Mouse (Mus musculus) heart, postnatal 0 days (tissue): ENCODE data around the gene Fzd5. TPM values are rescaled to one million over a fixed set of nuclear protein-coding genes. Genes with fewer than 3 reads are reported as not detected.

Experiments
- ATAC-seq: fragments of 200-750 bp; cut with Nextera tagmentation; 2 replicates; pipeline ENCODE4 v1.8.0; 2017; ENCODE audit warnings: low read depth, moderate number of reproducible peaks, moderate library complexity; ENCODE audit not compliant: insufficient read depth
- DNase-seq: peaks from one replicate; pipeline ENCODE4 v3.0.0-alpha.2; 2016; ENCODE audit warnings: low spot score
- H3K27ac ChIP-seq: fragments of 300-500 bp; sonication (generic); 2 replicates; pipeline ENCODE4 v1.5.1; 2014; ENCODE audit warnings: low read depth, mild to moderate bottlenecking
- H3K27me3 ChIP-seq: fragments of 300-500 bp; sonication (generic); 2 replicates; pipeline ENCODE4 v1.6.1; 2014; ENCODE audit warnings: low read length, mixed read lengths; ENCODE audit not compliant: control insufficient read depth, insufficient read depth
- H3K36me3 ChIP-seq: fragments of 300-500 bp; sonication (generic); replicated peaks from 2 replicates; pipeline ENCODE4 v1.6.1; 2014; ENCODE audit warnings: low read length, mixed read lengths; ENCODE audit not compliant: control insufficient read depth, insufficient read depth
- H3K4me1 ChIP-seq: fragments of 300-500 bp; sonication (generic); 2 replicates; pipeline ENCODE4 v1.6.1; 2014; ENCODE audit warnings: antibody characterized with exemption; ENCODE audit not compliant: control insufficient read depth, insufficient read depth
- H3K4me2 ChIP-seq: fragments of 300-500 bp; sonication (generic); 2 replicates; pipeline ENCODE4 v1.6.1; 2014; ENCODE audit warnings: low read depth, mild to moderate bottlenecking, low read length, moderate library complexity
- H3K4me3 ChIP-seq: fragments of 300-500 bp; sonication (generic); 2 replicates; pipeline ENCODE4 v1.5.1; 2014; ENCODE audit warnings: low read depth, low read length
- H3K9ac ChIP-seq: fragments of 300-500 bp; sonication (generic); replicated peaks from 2 replicates; pipeline ENCODE4 v1.6.1; 2014; ENCODE audit warnings: low read depth, low read length, mixed read lengths
- H3K9me3 ChIP-seq: fragments of 300-500 bp; sonication (generic); replicated peaks from 2 replicates; pipeline ENCODE4 v1.6.1; 2016; ENCODE audit warnings: low read length; ENCODE audit not compliant: control insufficient read depth
- CTCF ChIP-seq: IDR thresholded peaks from 2 replicates; pipeline ENCODE4 v1.5.1; 2016; ENCODE audit warnings: antibody characterized with exemption, control low read depth, low read depth
- EP300 ChIP-seq: IDR thresholded peaks from 2 replicates; pipeline ENCODE4 v1.6.1; 2016; ENCODE audit warnings: antibody characterized with exemption, low read depth
- WGBS: fragments of 180-500 bp; shearing (Covaris S2); extraction: QIAGEN DNeasy Blood & Tissue Kit; methylation state at CpG from one replicate; pipeline ENCODE4 v1.1.7; 2014; 5-methylcytosine and 5-hydroxymethylcytosine counted together
- polyA plus RNA-seq: library from polyadenylated mRNA; unstranded; fragments of >200 nt; fragmentation: Nextera tagmentation; extraction: Ambion mirVana; gene quantifications from 2 replicates; pipeline ENCODE4 v1.2.1, GENCODE M21; 2015
- total RNA-seq: library from RNA; depleted of rRNA; stranded (reverse); fragments of >200 nt; gene quantifications from 2 replicates; pipeline ENCODE4 v1.2.3, GENCODE M21; 2014; ENCODE audit warnings: low replicate concordance

Gene Fzd5
- total and polyA plus RNA-seq, 2 experiments from 2014 or later, result 1.4 to 6.0 TPM

GRCm38 (mm10) chr1:64761646-64762045 lies 24.1 kb upstream of the Fzd5 start:
- DNase-seq, result no peak
- WGBS, result 53% methylated on average over 4 of the region's 4 CpGs
- no peak overlapping the region for H3K4me2 ChIP-seq
- no peak overlapping the region for H3K9ac ChIP-seq
- H3K4me3 ChIP-seq, result no peak overlapping the region
- H3K27me3 ChIP-seq, result no peaks in the 10 kb centered on the region
- H3K9me3 ChIP-seq, result no peaks in the 10 kb centered on the region
- H3K36me3 ChIP-seq, result no peaks in the 10 kb centered on the region
- no peak overlapping the region for H3K27ac ChIP-seq
- no peak for TF ChIP-seq CTCF
- no peak for TF ChIP-seq EP300
- no peak for ATAC-seq
- 0 out of 2 replicates have a peak, but pooled peaks cover under 1% of the 10 kb centered on the region for H3K4me1 ChIP-seq

DNA sequence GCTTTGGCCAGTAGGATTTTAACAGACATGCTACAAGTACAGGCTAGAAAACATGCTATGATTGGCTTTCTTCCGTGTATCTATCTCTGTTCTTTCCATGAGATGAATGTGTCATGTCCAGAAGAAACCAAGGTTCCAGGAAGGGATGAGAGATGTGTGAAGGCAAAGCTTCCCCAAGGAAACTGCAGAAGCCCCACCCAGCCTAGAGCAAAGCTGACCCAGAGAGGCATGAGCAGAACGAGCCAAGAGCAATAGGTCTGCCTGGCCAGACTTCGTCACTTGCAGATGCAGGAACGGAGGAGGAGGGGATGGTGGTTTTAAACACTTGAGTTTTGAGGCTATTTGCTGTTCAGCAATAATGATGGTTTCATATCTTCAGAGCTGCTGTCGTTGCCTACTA lies 20.2 kb upstream of the Fzd5 start:
- WGBS, result 58% methylated on average over 5 of the region's 5 CpGs
- DNase-seq (peak; percentile 47), ATAC-seq (peak; percentile 59; the same call in 1 of the 2 replicates)
- Histone ChIP-seq H3K4me3 (no peak overlapping the region), H3K27ac (peak overlapping the region; percentile 23; the same call in 1 of the 2 replicates), H3K9me3 (no peaks in the 10 kb centered on the region), H3K36me3 (no peaks in the 10 kb centered on the region), H3K27me3 (no peaks in the 10 kb centered on the region), H3K9ac (no peak overlapping the region), H3K4me2 (no peak overlapping the region), H3K4me1 (peaks cover 9% of the 10 kb centered on the region)
- TF ChIP-seq EP300, result no peak
- TF ChIP-seq CTCF, result no peak

GRCm38 (mm10) chr1:64757254-64757653 lies 19.7 kb upstream of the Fzd5 start:
- DNase-seq (no peak), ATAC-seq (no peak)
- H3K9ac ChIP-seq, result no peak overlapping the region
- no peaks in the 10 kb centered on the region for H3K27me3 ChIP-seq
- WGBS, result 46% methylated on average over 2 of the region's 2 CpGs
- no peaks in the 10 kb centered on the region for H3K36me3 ChIP-seq
- H3K9me3 ChIP-seq, result no peaks in the 10 kb centered on the region
- H3K4me3 ChIP-seq, result no peak overlapping the region
- no peak for TF ChIP-seq CTCF
- TF ChIP-seq EP300, result no peak
- peaks cover 9% of the 10 kb centered on the region for H3K4me1 ChIP-seq
- H3K27ac ChIP-seq, result peak overlapping the region; percentile 23
- no peak overlapping the region for H3K4me2 ChIP-seq

- Histone ChIP-seq H3K4me1 (peaks cover 9% of the 10 kb centered on the region), H3K9ac (no peak overlapping the region), H3K4me3 (no peak overlapping the region), H3K36me3 (no peaks in the 10 kb centered on the region), H3K9me3 (no peaks in the 10 kb centered on the region), H3K4me2 (peak overlapping the region; percentile 34), H3K27ac (peak overlapping the region; percentile 38), H3K27me3 (no peaks in the 10 kb centered on the region)
- TF ChIP-seq CTCF, result no peak
- TF ChIP-seq EP300, result no peak
- ATAC-seq (no peak), DNase-seq (peak; percentile 34)
- WGBS, result 51% methylated on average over 10 of the region's 10 CpGs
Observed at GRCm38 (mm10) chr1:64756640-64757030, 19.1 kb upstream of the Fzd5 start.

GRCm38 (mm10) chr1:64755971-64756639 lies 18.6 kb upstream of the Fzd5 start:
- H3K27ac ChIP-seq, result peak overlapping the region; percentile 38; the same call in 1 of the 2 replicates
- H3K27me3 ChIP-seq, result no peaks in the 10 kb centered on the region
- no peak overlapping the region for H3K9ac ChIP-seq
- ATAC-seq (0 out of 2 replicates have a peak, but pooled peaks have one; percentile 16), DNase-seq (no peak)
- no peaks in the 10 kb centered on the region for H3K9me3 ChIP-seq
- WGBS, result 46% methylated on average over 7 of the region's 7 CpGs
- H3K4me1 ChIP-seq, result peaks cover 9% of the 10 kb centered on the region
- no peaks in the 10 kb centered on the region for H3K36me3 ChIP-seq
- TF ChIP-seq EP300 (no peak), CTCF (no peak)
- H3K4me3 ChIP-seq, result no peak overlapping the region
- H3K4me2 ChIP-seq, result peak overlapping the region; percentile 34; the same call in 1 of the 2 replicates

DNA sequence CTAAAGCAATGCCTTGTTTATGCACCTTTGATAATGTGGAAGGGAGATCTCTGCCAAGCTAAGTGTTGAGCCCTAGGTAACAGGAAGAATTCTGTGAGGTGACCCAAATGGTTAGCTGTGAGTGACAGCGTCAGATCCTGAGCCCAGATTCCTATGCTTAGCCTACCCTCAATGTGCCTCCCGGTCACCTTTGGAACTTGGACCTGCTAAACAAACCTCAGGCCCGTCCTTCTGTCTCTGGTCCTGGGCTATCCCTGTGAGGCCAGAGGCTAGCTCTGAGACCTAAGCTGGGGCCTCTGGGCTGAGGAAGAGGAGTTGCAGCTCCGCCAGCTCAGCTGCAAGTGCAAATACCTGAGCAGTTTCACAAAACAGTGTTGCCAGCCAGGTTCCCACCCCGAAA lies 17.1 kb upstream of the Fzd5 start:
- H3K4me1 ChIP-seq, result peaks cover 9% of the 10 kb centered on the region
- H3K27ac ChIP-seq, result no peak overlapping the region
- H3K27me3 ChIP-seq, result no peaks in the 10 kb centered on the region
- WGBS, result 91% methylated on average over 5 of the region's 5 CpGs
- TF ChIP-seq EP300, result no peak
- TF ChIP-seq CTCF, result no peak
- no peak for ATAC-seq
- DNase-seq, result no peak
- H3K36me3 ChIP-seq, result no peaks in the 10 kb centered on the region
- H3K9ac ChIP-seq, result no peak overlapping the region
- H3K4me2 ChIP-seq, result no peak overlapping the region
- no peaks in the 10 kb centered on the region for H3K9me3 ChIP-seq
- H3K4me3 ChIP-seq, result no peak overlapping the region
